Mouse (Mus musculus) thymus, adult 2 months (tissue): ENCODE measurements around the gene Lrtm1. TPM values are rescaled to one million over a fixed set of nuclear protein-coding genes. Genes with fewer than 3 reads are reported as not detected.

Experiments used
- DNase-seq: peaks from one replicate; pipeline ENCODE4 v3.0.0; 2021
- H3K27ac ChIP-seq: fragments of 200-500 bp; 2 replicates; pipeline ENCODE4 v1.5.1; 2012; ENCODE audit warnings: low read length, control low read depth; ENCODE audit not compliant: control insufficient read depth, insufficient read depth
- H3K27me3 ChIP-seq: fragments of 200-500 bp; 2 replicates; pipeline ENCODE4 v1.6.1; 2012; ENCODE audit warnings: mild to moderate bottlenecking, low read length, moderate library complexity, mixed read lengths; ENCODE audit not compliant: control insufficient read depth, insufficient read depth
- H3K36me3 ChIP-seq: fragments of 200-500 bp; 2 replicates; pipeline ENCODE4 v1.6.1; 2012; ENCODE audit warnings: mild to moderate bottlenecking, low read length, moderate library complexity; ENCODE audit not compliant: control insufficient read depth, insufficient read depth
- H3K4me1 ChIP-seq: fragments of 200-500 bp; replicated peaks from 2 replicates; pipeline ENCODE4 v1.6.1; 2012; ENCODE audit warnings: low read length; ENCODE audit not compliant: control insufficient read depth, insufficient read depth
- H3K4me3 ChIP-seq: fragments of 200-500 bp; 2 replicates; pipeline ENCODE4 v1.5.1; 2012; ENCODE audit warnings: mild to moderate bottlenecking, low read length, control low read depth, moderate library complexity; ENCODE audit not compliant: control insufficient read depth, insufficient read depth
- CTCF ChIP-seq: fragments of 200-500 bp; IDR thresholded peaks from 2 replicates; pipeline ENCODE4 v1.5.1; 2012; ENCODE audit warnings: mild to moderate bottlenecking, control low read depth, low read length, moderate library complexity, borderline replicate concordance; ENCODE audit not compliant: control insufficient read depth, poor library complexity, insufficient read depth; ENCODE audit errors: extremely low read depth
- POLR2A ChIP-seq: fragments of 200-500 bp; IDR thresholded peaks from 2 replicates; pipeline ENCODE4 v1.6.1; 2012; ENCODE audit warnings: mild to moderate bottlenecking, low read length, control low read depth, moderate library complexity; ENCODE audit not compliant: control insufficient read depth, poor library complexity, insufficient read depth; ENCODE audit errors: extremely low read depth
- WGBS: fragments of 180-500 bp; shearing (Covaris S2); methylation state at CpG from one replicate; pipeline ENCODE4 v1.1.7; 2018; 5-methylcytosine and 5-hydroxymethylcytosine counted together
- polyA plus RNA-seq: library from polyadenylated mRNA; depleted of rRNA; stranded (reverse); fragments of >200 nt; gene quantifications from 2 replicates; pipeline ENCODE4 v1.2.3, GENCODE M21; 2012

The Lrtm1 gene
- polyA plus RNA-seq, 1 experiment: 3.9 TPM

DNA sequence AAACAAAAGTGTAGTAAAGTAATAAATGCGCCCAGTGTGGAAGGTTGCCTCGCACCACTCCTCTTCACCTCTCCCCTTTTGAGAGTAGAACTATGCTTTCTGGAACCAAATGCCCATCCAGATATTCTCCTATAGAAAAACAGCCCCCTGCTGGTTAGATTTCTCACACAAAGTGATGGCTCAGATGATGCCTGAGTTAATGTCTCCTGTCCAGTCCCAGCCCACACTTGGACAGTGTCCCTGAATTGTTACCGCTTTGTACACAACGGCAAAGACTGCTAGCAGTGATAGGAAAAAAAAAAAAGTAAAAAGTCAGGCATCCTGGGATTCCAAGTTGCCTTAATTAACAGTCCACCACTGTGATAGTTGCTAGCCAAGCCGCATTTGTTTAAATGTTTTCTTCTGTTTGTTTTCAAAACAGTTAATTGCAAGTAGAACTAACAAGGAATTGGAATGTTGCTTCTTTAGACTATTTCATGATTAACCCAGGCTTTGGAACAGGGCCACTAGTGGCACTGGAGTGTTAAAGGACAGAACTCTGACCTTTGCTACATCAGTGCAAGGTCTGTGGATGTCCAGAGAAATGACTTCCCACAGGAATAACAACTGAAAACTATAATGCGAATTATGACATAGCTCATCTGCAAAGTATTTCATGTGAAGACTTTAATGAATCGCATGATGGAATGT is 29.7 kb upstream of the Lrtm1 start:
- WGBS: 87% methylated on average over 7 of the region's 7 CpGs
- TF ChIP-seq POLR2A: no peak
- TF ChIP-seq CTCF: no peak

GRCm38 (mm10) chr14:28996569-28996968 is 21.4 kb upstream of the Lrtm1 start:
- 90% methylated on average over 3 of the region's 3 CpGs for WGBS
- Histone ChIP-seq H3K4me3 (no peak overlapping the region), H3K36me3 (no peaks in the 10 kb centered on the region), H3K27ac (no peak overlapping the region), H3K27me3 (no peaks in the 10 kb centered on the region), H3K4me1 (no peaks in the 10 kb centered on the region)
- no peak for TF ChIP-seq POLR2A
- TF ChIP-seq CTCF: no peak
- DNase-seq: no peak

More for the DNA sequence above, 29.7 kb upstream of the Lrtm1 start:
- Histone ChIP-seq H3K4me1 (no peaks in the 10 kb centered on the region), H3K27ac (no peak overlapping the region), H3K27me3 (no peaks in the 10 kb centered on the region), H3K4me3 (no peak overlapping the region), H3K36me3 (no peaks in the 10 kb centered on the region)
- no peak for DNase-seq

DNA sequence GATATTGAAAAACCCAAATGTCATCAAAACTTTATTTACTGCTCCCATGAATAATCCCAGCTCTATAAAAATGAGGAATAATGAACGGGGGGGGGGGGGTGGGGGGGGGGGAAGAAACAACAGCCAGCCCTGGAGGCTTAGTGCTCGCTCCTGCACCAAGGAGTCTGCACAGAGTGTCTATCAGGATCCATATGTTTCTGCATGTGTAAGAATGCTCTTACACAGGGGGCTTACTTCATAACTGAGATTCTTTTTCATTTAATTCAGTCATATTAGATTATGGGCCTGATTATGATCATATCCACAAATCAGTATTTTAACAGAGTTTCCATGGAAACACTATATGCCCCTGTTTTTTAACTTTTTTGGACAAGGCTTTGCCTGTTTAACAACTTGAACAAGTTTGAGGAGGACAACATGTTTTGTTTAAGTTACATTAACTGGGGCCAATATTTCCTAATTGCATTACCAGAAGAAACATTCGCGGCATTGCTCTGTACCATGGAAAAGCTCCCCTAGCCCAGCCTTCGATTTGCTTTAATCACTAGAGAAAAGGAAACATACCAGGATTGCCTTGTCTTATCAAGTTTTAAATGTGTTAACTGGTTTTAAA is 12.7 kb upstream of the Lrtm1 start:
- TF ChIP-seq CTCF: no peak
- TF ChIP-seq POLR2A: no peak
- H3K27me3 ChIP-seq: no peaks in the 10 kb centered on the region
- H3K4me3 ChIP-seq: no peak overlapping the region
- H3K27ac ChIP-seq: no peak overlapping the region
- H3K4me1 ChIP-seq: no peaks in the 10 kb centered on the region
- no peaks in the 10 kb centered on the region for H3K36me3 ChIP-seq
- 83% methylated on average over 5 of the region's 5 CpGs for WGBS
- no peak for DNase-seq

GRCm38 (mm10) chr14:29009644-29010043 is 8.4 kb upstream of the Lrtm1 start:
- H3K27ac ChIP-seq: no peak overlapping the region
- no peak for DNase-seq
- H3K27me3 ChIP-seq: no peaks in the 10 kb centered on the region
- H3K36me3 ChIP-seq: no peaks in the 10 kb centered on the region
- no peak overlapping the region for H3K4me3 ChIP-seq
- WGBS: 88% methylated on average over 4 of the region's 4 CpGs
- no peak for TF ChIP-seq POLR2A
- no peak for TF ChIP-seq CTCF
- H3K4me1 ChIP-seq: no peaks in the 10 kb centered on the region

DNA sequence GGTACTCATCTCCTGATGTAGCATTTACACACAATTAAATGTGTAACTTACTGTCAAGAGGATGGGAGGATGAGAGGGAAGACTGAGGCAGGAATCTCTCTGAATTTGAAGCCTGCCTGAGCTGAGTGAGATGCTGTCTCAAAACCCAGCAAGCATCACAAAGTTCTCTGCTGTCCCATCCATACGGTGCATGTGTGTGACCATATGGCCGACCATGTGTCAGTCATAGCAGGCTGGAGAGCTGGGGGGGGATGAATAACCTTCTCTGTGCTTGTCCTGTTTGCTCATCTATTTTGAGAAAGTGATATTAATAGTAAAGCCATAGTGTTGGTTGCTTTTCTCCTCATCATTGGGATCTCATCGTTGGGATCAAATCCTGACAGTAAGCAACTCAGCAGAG is 4.8 kb upstream of the Lrtm1 start:
- H3K27me3 ChIP-seq: no peaks in the 10 kb centered on the region
- H3K4me3 ChIP-seq: no peak overlapping the region
- no peak overlapping the region for H3K27ac ChIP-seq
- TF ChIP-seq POLR2A: no peak
- TF ChIP-seq CTCF: no peak
- 89% methylated on average over 3 of the region's 3 CpGs for WGBS
- H3K36me3 ChIP-seq: no peaks in the 10 kb centered on the region
- no peak for DNase-seq
- no peaks in the 10 kb centered on the region for H3K4me1 ChIP-seq

- Histone ChIP-seq H3K4me3 (no peak overlapping the region), H3K27me3 (no peaks in the 10 kb centered on the region), H3K36me3 (no peaks in the 10 kb centered on the region), H3K27ac (no peak overlapping the region), H3K4me1 (no peaks in the 10 kb centered on the region)
- DNase-seq: no peak
- WGBS: 87% methylated on average over 2 of the region's 2 CpGs
- TF ChIP-seq CTCF: no peak
Measured at GRCm38 (mm10) chr14:29014680-29015079, 3.3 kb upstream of the Lrtm1 start.

- Histone ChIP-seq H3K27me3 (no peaks in the 10 kb centered on the region), H3K27ac (no peak overlapping the region), H3K4me1 (no peaks in the 10 kb centered on the region), H3K36me3 (no peaks in the 10 kb centered on the region), H3K4me3 (no peak overlapping the region)
- DNase-seq: no peak
- 72% methylated on average over 5 of the region's 5 CpGs for WGBS
- no peak for TF ChIP-seq CTCF
- TF ChIP-seq POLR2A: no peak
Measured at GRCm38 (mm10) chr14:29015896-29016295, 2.1 kb upstream of the Lrtm1 start.
